Mouse (Mus musculus) neural tube, embryonic 14.5 days (tissue): Measurements from ENCODE around the gene Olfr24. TPM values are rescaled to one million over a fixed set of nuclear protein-coding genes. Genes with fewer than 3 reads are reported as not detected.
"Not testable (repeated sequence)": the region's sequence is repeated elsewhere in the genome, so short reads cannot be mapped to it uniquely, and the experiment has no call there.

Experiments used
- ATAC-seq: fragments of 200-750 bp; cut with Nextera tagmentation; 2 replicates; pipeline ENCODE4 v1.8.0; 2017; ENCODE audit warnings: low read depth, mild to moderate bottlenecking, moderate TSS enrichment, moderate library complexity
- H3K27ac ChIP-seq: fragments of 300-500 bp; sonication (generic); 2 replicates; pipeline ENCODE4 v1.5.1; 2014; ENCODE audit warnings: low read depth, mild to moderate bottlenecking, control low read depth, low read length, moderate library complexity, mixed read lengths
- H3K27me3 ChIP-seq: fragments of 300-500 bp; sonication (generic); 2 replicates; pipeline ENCODE4 v1.6.1; 2014; ENCODE audit warnings: low read length; ENCODE audit not compliant: control insufficient read depth, insufficient read depth
- H3K36me3 ChIP-seq: fragments of 300-500 bp; sonication (generic); 2 replicates; pipeline ENCODE4 v1.6.1; 2014; ENCODE audit warnings: low read length, mixed read lengths; ENCODE audit not compliant: control insufficient read depth, insufficient read depth
- H3K4me1 ChIP-seq: fragments of 300-500 bp; sonication (generic); 2 replicates; pipeline ENCODE4 v1.6.1; 2014; ENCODE audit warnings: low read length; ENCODE audit not compliant: control insufficient read depth, insufficient read depth
- H3K4me2 ChIP-seq: fragments of 300-500 bp; sonication (generic); 2 replicates; pipeline ENCODE4 v1.6.1; 2014; ENCODE audit warnings: mild to moderate bottlenecking, low read depth, low read length, control low read depth
- H3K4me3 ChIP-seq: fragments of 300-500 bp; sonication (generic); 2 replicates; pipeline ENCODE4 v1.5.1; 2014; ENCODE audit warnings: low read depth, low read length, control low read depth, mixed read lengths
- H3K9ac ChIP-seq: fragments of 300-500 bp; sonication (generic); replicated peaks from 2 replicates; pipeline ENCODE4 v1.6.1; 2014; ENCODE audit warnings: low read depth, mild to moderate bottlenecking, control low read depth, low read length, mixed read lengths
- H3K9me3 ChIP-seq: fragments of 300-500 bp; sonication (generic); 2 replicates; pipeline ENCODE4 v1.6.1; 2016; ENCODE audit warnings: low read length; ENCODE audit not compliant: control insufficient read depth
- WGBS: fragments of 180-500 bp; shearing (Covaris S2); extraction: QIAGEN DNeasy Blood & Tissue Kit; methylation state at CpG from one replicate; pipeline ENCODE4 v1.1.7; 2014; 5-methylcytosine and 5-hydroxymethylcytosine counted together
- polyA plus RNA-seq: library from polyadenylated mRNA; unstranded; fragments of >200 nt; fragmentation: Nextera tagmentation; extraction: Ambion mirVana; gene quantifications from 2 replicates; pipeline ENCODE4 v1.2.1, GENCODE M21; 2014

The Olfr24 gene
- polyA plus RNA-seq = not detected in 2 replicates

DNA sequence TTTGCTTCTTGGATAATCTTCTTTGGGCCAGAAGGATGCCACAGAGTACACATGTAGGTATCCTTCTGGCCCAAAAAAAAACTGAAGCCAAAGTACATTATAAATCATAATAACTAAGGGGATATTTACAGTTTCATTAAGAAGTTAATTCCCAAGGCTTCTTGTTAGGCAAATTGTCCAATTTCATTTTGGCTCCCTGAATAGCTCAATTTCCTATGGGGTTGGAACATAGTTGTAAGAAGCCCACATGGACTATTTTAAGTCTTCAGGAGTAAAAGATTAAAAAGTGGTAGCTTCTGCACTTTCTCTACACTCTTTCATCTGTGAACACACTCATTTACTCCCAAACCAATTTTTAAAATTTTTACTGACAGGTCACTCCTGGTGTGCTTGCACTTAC lies at the start of gene Olfr24:
Gene Olfr24 (minus strand): TSS at position 101 of the 400 bp plus-strand sequence.
- Histone ChIP-seq H3K9me3 (no peaks in the 10 kb centered on the region), H3K27me3 (no peaks in the 10 kb centered on the region), H3K9ac (no peak within 1 kb of the TSS), H3K4me3 (no peak within 1 kb of the TSS), H3K4me2 (no peak within 1 kb of the TSS), H3K36me3 (no peaks in the 10 kb centered on the region), H3K27ac (no peak within 1 kb of the TSS), H3K4me1 (no peaks in the 10 kb centered on the region)
- no peak for ATAC-seq

- H3K9ac ChIP-seq = no peak overlapping the region
- no peaks in the 10 kb centered on the region for H3K4me1 ChIP-seq
- H3K9me3 ChIP-seq = no peaks in the 10 kb centered on the region
- ATAC-seq = no peak
- no peaks in the 10 kb centered on the region for H3K27me3 ChIP-seq
- no peaks in the 10 kb centered on the region for H3K36me3 ChIP-seq
- WGBS = 60% methylated on average over 7 of the region's 7 CpGs
- no peak overlapping the region for H3K27ac ChIP-seq
- no peak overlapping the region for H3K4me2 ChIP-seq
- no peak overlapping the region for H3K4me3 ChIP-seq
Observed at GRCm38 (mm10) chr9:18785316-18785715, 21.5 kb upstream of the Olfr24 start.

DNA sequence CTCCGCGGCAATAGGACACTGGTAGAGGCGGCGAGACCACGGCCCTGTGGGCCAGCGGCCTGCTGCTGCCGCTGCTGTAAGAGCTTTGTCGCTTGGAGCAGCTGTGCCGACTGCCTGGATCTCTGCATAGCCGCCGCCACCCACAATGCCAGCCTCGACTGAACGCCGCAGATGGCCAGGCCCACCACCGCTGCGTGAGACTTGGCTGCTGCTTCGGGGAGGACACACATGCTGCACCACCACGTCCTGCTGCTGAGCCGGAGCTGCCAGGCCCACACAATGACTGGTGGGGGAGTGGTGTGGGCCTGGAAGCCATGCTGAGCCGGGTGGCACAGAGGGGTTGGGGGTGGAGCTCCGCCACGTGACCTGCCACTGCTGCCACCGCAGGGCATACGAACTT lies 15.7 kb upstream of the Olfr24 start:
- Histone ChIP-seq H3K4me1 (no peaks in the 10 kb centered on the region), H3K36me3 (no peaks in the 10 kb centered on the region), H3K9ac (no peak overlapping the region), H3K4me3 (no peak overlapping the region), H3K4me2 (no peak overlapping the region), H3K27me3 (no peaks in the 10 kb centered on the region), H3K9me3 (no peaks in the 10 kb centered on the region), H3K27ac (no peak overlapping the region)
- ATAC-seq = peak; percentile 75
- 67% methylated on average over 24 of the region's 24 CpGs for WGBS

GRCm38 (mm10) chr9:18778981-18779380 lies 15.2 kb upstream of the Olfr24 start:
- H3K36me3 ChIP-seq = no peaks in the 10 kb centered on the region
- H3K27me3 ChIP-seq = no peaks in the 10 kb centered on the region
- H3K27ac ChIP-seq = no peak overlapping the region
- no peak for ATAC-seq
- H3K4me3 ChIP-seq = no peak overlapping the region
- H3K4me1 ChIP-seq = no peaks in the 10 kb centered on the region
- H3K4me2 ChIP-seq = no peak overlapping the region
- 56% methylated on average over 1 of the region's 1 CpGs for WGBS
- H3K9me3 ChIP-seq = no peaks in the 10 kb centered on the region
- no peak overlapping the region for H3K9ac ChIP-seq

DNA sequence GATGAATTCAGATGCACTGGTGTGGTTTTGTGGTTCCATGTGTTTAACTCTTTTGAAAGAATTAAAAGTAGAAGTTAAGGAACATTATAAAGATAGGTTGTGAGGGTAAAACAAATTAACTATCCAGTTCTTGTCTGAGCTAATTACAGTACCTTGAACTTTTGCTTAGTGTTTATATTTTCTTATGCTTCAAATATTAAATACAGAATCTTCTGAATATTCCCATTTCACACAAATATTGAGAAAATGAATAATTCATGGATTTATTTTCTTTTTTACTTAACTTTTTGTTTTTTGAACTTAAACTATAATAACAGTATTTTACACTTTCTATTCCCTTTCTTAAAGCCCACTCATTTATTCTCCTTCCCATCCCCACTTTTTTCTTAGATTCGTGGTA lies 8.2 kb downstream of the Olfr24 start:
- no peak overlapping the region for H3K27ac ChIP-seq
- 81% methylated on average over 1 of the region's 1 CpGs for WGBS
- no peaks in the 10 kb centered on the region for H3K36me3 ChIP-seq
- no peak overlapping the region for H3K4me2 ChIP-seq
- ATAC-seq = no peak
- H3K27me3 ChIP-seq = no peaks in the 10 kb centered on the region
- no peaks in the 10 kb centered on the region for H3K4me1 ChIP-seq
- no peaks in the 10 kb centered on the region for H3K9me3 ChIP-seq
- no peak overlapping the region for H3K9ac ChIP-seq
- H3K4me3 ChIP-seq = no peak overlapping the region

- peak; percentile 72 for ATAC-seq
- H3K4me3 ChIP-seq = no peak overlapping the region
- H3K27me3 ChIP-seq = no peaks in the 10 kb centered on the region
- H3K9me3 ChIP-seq = no peaks in the 10 kb centered on the region
- no peak overlapping the region for H3K4me2 ChIP-seq
- no peak overlapping the region for H3K9ac ChIP-seq
- no peak overlapping the region for H3K27ac ChIP-seq
- H3K4me1 ChIP-seq = no peaks in the 10 kb centered on the region
- no peaks in the 10 kb centered on the region for H3K36me3 ChIP-seq
- 20% methylated on average over 5 of the region's 5 CpGs for WGBS
Observed at GRCm38 (mm10) chr9:18744639-18745038, 19.2 kb downstream of the Olfr24 start.

DNA sequence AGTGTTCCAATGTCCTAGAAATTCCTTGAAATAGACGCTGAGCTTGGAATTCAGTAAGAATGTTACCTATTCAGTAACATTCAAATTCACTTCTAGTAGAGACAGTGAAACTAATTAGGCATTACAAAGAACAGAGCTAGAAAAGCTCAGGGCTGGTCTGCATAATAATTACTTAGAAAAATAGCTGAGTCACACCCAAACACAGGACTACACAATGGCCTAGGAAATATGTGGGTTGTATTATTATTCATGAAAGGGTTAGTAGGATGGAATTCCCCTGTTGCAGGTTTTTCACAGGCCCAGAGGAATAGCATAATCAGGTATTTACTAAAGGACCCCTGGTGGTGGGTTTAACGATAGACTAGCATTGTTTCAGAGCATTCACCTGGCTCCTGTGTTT lies 29.6 kb downstream of the Olfr24 start:
- H3K36me3 ChIP-seq, H3K27ac ChIP-seq, H3K4me1 ChIP-seq, H3K27me3 ChIP-seq, H3K9me3 ChIP-seq, H3K4me3 ChIP-seq, H3K9ac ChIP-seq, H3K4me2 ChIP-seq, ATAC-seq: not testable (repeated sequence)
- WGBS = 61% methylated on average over 2 of the region's 2 CpGs

GRCm38 (mm10) chr9:18722712-18723099 lies 41.1 kb downstream of the Olfr24 start:
- 11% methylated on average over 4 of the region's 4 CpGs for WGBS
- H3K27ac ChIP-seq = no peak overlapping the region
- H3K36me3 ChIP-seq = no peaks in the 10 kb centered on the region
- no peaks in the 10 kb centered on the region for H3K27me3 ChIP-seq
- ATAC-seq = no peak
- no peak overlapping the region for H3K4me2 ChIP-seq
- H3K9me3 ChIP-seq = no peaks in the 10 kb centered on the region
- H3K4me3 ChIP-seq = no peak overlapping the region
- no peak overlapping the region for H3K9ac ChIP-seq
- peaks cover 4% of the 10 kb centered on the region; the same call in 1 of the 2 replicates for H3K4me1 ChIP-seq

DNA sequence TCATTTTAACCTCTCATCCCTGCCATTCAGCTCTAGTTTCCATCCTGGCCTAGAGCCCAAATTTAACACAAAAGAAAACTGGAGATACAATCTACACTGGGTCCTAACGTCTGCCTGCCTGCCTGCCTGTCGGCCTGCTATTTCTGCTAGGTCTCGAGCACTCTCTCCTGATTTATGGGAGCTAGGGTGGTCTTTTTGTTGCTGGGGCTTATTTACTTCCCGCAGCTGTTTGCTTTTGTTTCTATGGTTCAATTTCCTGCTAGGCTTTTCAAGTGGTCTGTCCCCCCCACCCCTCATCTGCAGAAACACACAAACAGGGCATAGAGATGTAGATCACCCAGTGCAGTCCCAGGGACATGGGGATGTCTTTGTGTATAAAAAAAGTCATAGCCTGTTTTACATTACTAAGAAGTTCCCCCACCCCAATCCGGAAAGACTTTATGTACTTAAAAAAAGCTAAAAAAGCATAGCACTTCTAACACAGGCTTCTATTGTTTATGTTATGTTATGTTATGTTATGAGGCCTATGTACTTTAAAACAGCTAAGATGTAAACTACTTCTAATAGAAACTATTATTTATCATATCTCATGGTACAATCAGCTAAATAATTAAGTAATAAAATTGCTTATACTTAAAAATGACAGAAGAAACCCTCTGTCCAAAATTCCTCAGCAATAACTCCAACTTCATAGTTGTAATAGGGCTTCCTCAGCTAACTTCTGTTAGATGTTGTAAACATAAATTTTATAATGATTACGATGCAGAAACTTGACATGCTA lies 41.7 kb downstream of the Olfr24 start:
- Histone ChIP-seq H3K36me3 (no peaks in the 10 kb centered on the region), H3K27ac (no peak overlapping the region), H3K4me1 (peaks cover 4% of the 10 kb centered on the region; the same call in 1 of the 2 replicates), H3K4me2 (no peak overlapping the region), H3K4me3 (no peak overlapping the region), H3K9me3 (no peaks in the 10 kb centered on the region), H3K27me3 (no peaks in the 10 kb centered on the region), H3K9ac (no peak overlapping the region)
- ATAC-seq = peak; percentile 92
- WGBS = 11% methylated on average over 6 of the region's 6 CpGs
